Mouse (Mus musculus) gastrocnemius, postnatal 14 days (tissue): Measurements from ENCODE around the gene Afap1. TPM values are rescaled to one million over a fixed set of nuclear protein-coding genes. Genes with fewer than 3 reads are reported as not detected.

ENCODE experiments used
- DNase-seq: peaks from one replicate; pipeline ENCODE4 v3.0.0; 2021; ENCODE audit warnings: mixed read lengths
- intact Hi-C: fragments of 180-260 bp; cut with DNase I; formaldehyde crosslinking; loops from one replicate; pipeline ENCODE4 v1.15.1; 2025; ENCODE audit warnings: low total_unique reads
- long read RNA-seq, 2 experiments: library from polyadenylated mRNA; stranded (forward); transcript quantifications; one replicate each; pipeline ENCODE4 v2.0.0; 2021
- total RNA-seq, 2 experiments: library from RNA; stranded (reverse); gene quantifications; 2 replicates each; pipeline ENCODE4 v1.2.3; 2021

Afap1 gene
- total RNA-seq: 10 to 100 TPM; 11.0 to 14.5 TPM
- long read RNA-seq, experiment 1, partial matches to known transcripts: 2 of 5 reads
- long read RNA-seq, experiment 1, other reads (novel, unspliced or antisense): 3 of 5 reads
- long read RNA-seq, experiment 2, full-length matches to known transcripts: 1 of 2 reads
- long read RNA-seq, experiment 2, partial matches to known transcripts: 0 of 2 reads
- long read RNA-seq, experiment 2, other reads (novel, unspliced or antisense): 1 of 2 reads

GRCm38 (mm10) chr5:35893093-35893804 is at the start of gene Afap1:
Gene Afap1 (plus strand): TSS chr5:35893319.
- intact Hi-C loops: loop anchor here (5.0 kb wide), 1 partner anchor 39 kb away; no protein-coding TSS in a partner anchor
- DNase-seq: peak; percentile 100

GRCm38 (mm10) chr5:35851485-35851884 is 41.6 kb upstream of the Afap1 start:
- intact Hi-C loops: no loop called here
- no peak for DNase-seq

GRCm38 (mm10) chr5:35853463-35853862 is 39.7 kb upstream of the Afap1 start:
- intact Hi-C loops: no loop called here

GRCm38 (mm10) chr5:35856245-35856644 is 36.9 kb upstream of the Afap1 start:
- no peak for DNase-seq
- intact Hi-C loops: loop anchor here (5.0 kb wide), 2 partner anchors 59 to 104 kb away; no protein-coding TSS in a partner anchor

More at GRCm38 (mm10) chr5:35853463-35853862, 39.7 kb upstream of the Afap1 start:
- DNase-seq: no peak

- intact Hi-C loops: loop anchor here (5.0 kb wide), 2 partner anchors 61 to 106 kb away; no protein-coding TSS in a partner anchor
- DNase-seq: peak; percentile 76
Measured at GRCm38 (mm10) chr5:35858069-35858468, 35.0 kb upstream of the Afap1 start.

GRCm38 (mm10) chr5:35861456-35861855 is 31.7 kb upstream of the Afap1 start:
- DNase-seq: no peak
- intact Hi-C loops: no loop called here

GRCm38 (mm10) chr5:35869973-35870372 is 23.1 kb upstream of the Afap1 start:
- intact Hi-C loops: loop anchor here (5.0 kb wide), 1 partner anchor 102 kb away; no protein-coding TSS in a partner anchor
- no peak for DNase-seq

- DNase-seq: peak; percentile 59
- intact Hi-C loops: loop anchor here (5.0 kb wide), 1 partner anchor 102 kb away; no protein-coding TSS in a partner anchor
Measured at GRCm38 (mm10) chr5:35870408-35871012, 22.6 kb upstream of the Afap1 start.

- intact Hi-C loops: loop anchor here (5.0 kb wide), 1 partner anchor 99 kb away; no protein-coding TSS in a partner anchor
- no peak for DNase-seq
Measured at GRCm38 (mm10) chr5:35873382-35873781, 19.7 kb upstream of the Afap1 start.

- no peak for DNase-seq
- intact Hi-C loops: no loop called here
Measured at GRCm38 (mm10) chr5:35876236-35876635, 16.9 kb upstream of the Afap1 start.

GRCm38 (mm10) chr5:35879199-35879598 is 13.9 kb upstream of the Afap1 start:
- intact Hi-C loops: no loop called here
- DNase-seq: no peak

GRCm38 (mm10) chr5:35882391-35882790 is 10.7 kb upstream of the Afap1 start:
- DNase-seq: peak; percentile 14
- intact Hi-C loops: no loop called here

- intact Hi-C loops: no loop called here
- peak; percentile 36 for DNase-seq
Measured at GRCm38 (mm10) chr5:35884262-35884661, 8.9 kb upstream of the Afap1 start.

- intact Hi-C loops: no loop called here
- no peak for DNase-seq
Measured at GRCm38 (mm10) chr5:35884689-35885088, 8.4 kb upstream of the Afap1 start.

GRCm38 (mm10) chr5:35888959-35889358 is 4.2 kb upstream of the Afap1 start:
- no peak for DNase-seq
- intact Hi-C loops: no loop called here

GRCm38 (mm10) chr5:35889641-35890040 is 3.5 kb upstream of the Afap1 start:
- intact Hi-C loops: loop anchor here (2.0 to 5.0 kb wide), 2 partner anchors 43 to 83 kb away; no protein-coding TSS in a partner anchor
- no peak for DNase-seq

GRCm38 (mm10) chr5:35890985-35891730 is 2.0 kb upstream of the Afap1 start:
- intact Hi-C loops: loop anchor here (2.0 to 5.0 kb wide), 2 partner anchors 41 to 82 kb away; no protein-coding TSS in a partner anchor
- no peak for DNase-seq

GRCm38 (mm10) chr5:35892363-35892762 is 756 bp upstream of the Afap1 start:
- DNase-seq: no peak
- intact Hi-C loops: loop anchor here (5.0 kb wide), 1 partner anchor 40 kb away; no protein-coding TSS in a partner anchor

GRCm38 (mm10) chr5:35893805-35894260 is 714 bp downstream of the Afap1 start:
- DNase-seq: peak; percentile 76
- intact Hi-C loops: loop anchor here (5.0 kb wide), 1 partner anchor 38 kb away; no protein-coding TSS in a partner anchor
